Mouse (Mus musculus) megakaryocyte-erythroid progenitor cell, adult 5-6 weeks (primary cell): Measurements from ENCODE around the gene Mrm1. TPM values are rescaled to one million over a fixed set of nuclear protein-coding genes. Genes with fewer than 3 reads are reported as not detected.

Experiments used
- total RNA-seq, 2 experiments: library from RNA; stranded (forward) in 1 of 2; stranded (reverse) in 1 of 2; fragments of 200-1000, 215-1000 nt in 1 of 2; fragments of >200 nt in 1 of 2; fragmentation: Nextera tagmentation in 1 of 2; gene quantifications; 2 replicates each; pipeline ENCODE4 v1.2.3; 2014 to 2017

The Mrm1 gene
- total RNA-seq, 2 experiments from 2014 or later: 10.7 to 20.8 TPM

Other genes starting within 250 kb of the Mrm1 start
- 48.3 and 77.1 TPM in 2 replicates for gene Dhrs11, start 9.5 kb upstream of the Mrm1 start, total RNA-seq (2014; fragmentation: Nextera tagmentation)
- gene Dhrs11, start 9.5 kb upstream of the Mrm1 start, total RNA-seq (2017): 22.0 and 43.6 TPM in 2 replicates
- 91.1 and 108 TPM in 2 replicates for gene Ggnbp2, start 51.3 kb upstream of the Mrm1 start, total RNA-seq (2014; fragmentation: Nextera tagmentation)
- gene Ggnbp2, start 51.3 kb upstream of the Mrm1 start, total RNA-seq (2017): 155 and 184 TPM in 2 replicates
- 15.2 and 24.5 TPM in 2 replicates for gene Myo19, start 60.6 kb upstream of the Mrm1 start, total RNA-seq (2014; fragmentation: Nextera tagmentation)
- gene Myo19, start 60.6 kb upstream of the Mrm1 start, total RNA-seq (2017): 3.5 and 10.3 TPM in 2 replicates
- gene Pigw, start 60.8 kb upstream of the Mrm1 start, total RNA-seq (2014; fragmentation: Nextera tagmentation): 10.2 and 11.1 TPM in 2 replicates
- 12.3 and 14.5 TPM in 2 replicates for gene Pigw, start 60.8 kb upstream of the Mrm1 start, total RNA-seq (2017)
- 32.7 and 51.7 TPM in 2 replicates for gene Znhit3, start 96.9 kb upstream of the Mrm1 start, total RNA-seq (2014; fragmentation: Nextera tagmentation)
- gene Znhit3, start 96.9 kb upstream of the Mrm1 start, total RNA-seq (2017): 31.9 and 41.2 TPM in 2 replicates
- gene Car4, start 138.3 kb upstream of the Mrm1 start, total RNA-seq (2014; fragmentation: Nextera tagmentation): not detected in 2 replicates
- not detected in 2 replicates for gene Car4, start 138.3 kb upstream of the Mrm1 start, total RNA-seq (2017)